Mouse (Mus musculus) C2C12 (cell line): ENCODE measurements around the gene Pfdn2.
"Not testable (repeated sequence)": the region's sequence is repeated elsewhere in the genome, so short reads cannot be mapped to it uniquely, and the experiment has no call there.

Experiments used
- CEBPB ChIP-seq: IDR thresholded peaks from one replicate; pipeline ENCODE4 v1.6.1; 2011; ENCODE audit warnings: low read depth, mild to moderate bottlenecking, control low read depth, moderate library complexity
- CTCF ChIP-seq: IDR thresholded peaks from one replicate; pipeline ENCODE4 v1.5.1; 2011; ENCODE audit not compliant: control insufficient read depth, insufficient read depth, insufficient read length
- FOSL1 ChIP-seq: IDR thresholded peaks from one replicate; pipeline ENCODE4 v1.8.0; 2011; ENCODE audit warnings: mild to moderate bottlenecking, low read length; ENCODE audit not compliant: poor library complexity, insufficient read depth, severe bottlenecking
- MAX ChIP-seq: IDR thresholded peaks from one replicate; pipeline ENCODE4 v1.6.1; 2011; ENCODE audit warnings: mild to moderate bottlenecking, control low read depth
- MYOD1 ChIP-seq: IDR thresholded peaks from one replicate; pipeline ENCODE4 v1.6.1; 2011; ENCODE audit warnings: low read depth; ENCODE audit not compliant: control insufficient read depth, insufficient read length
- MYOG ChIP-seq: IDR thresholded peaks from one replicate; pipeline ENCODE4 v1.6.1; 2011; ENCODE audit not compliant: control insufficient read depth, insufficient read length; ENCODE audit errors: extremely low read depth
- USF1 ChIP-seq: IDR thresholded peaks from one replicate; pipeline ENCODE4 v1.6.1; 2011; ENCODE audit warnings: low read depth, mild to moderate bottlenecking, control low read depth, moderate library complexity

GRCm38 (mm10) chr1:171326588-171326987 is 18.9 kb upstream of the Pfdn2 start:
- not testable (repeated sequence) for TF ChIP-seq USF1, MYOD1, CTCF, FOSL1, MYOG, MAX, CEBPB
